Mouse (Mus musculus): Measurements from ENCODE around the gene Sephs2. TPM values are rescaled to one million over a fixed set of nuclear protein-coding genes. Genes with fewer than 3 reads are reported as not detected.

Sephs2 gene
- polyA plus RNA-seq, 1 experiment from 2014 or later = 104 TPM

DNA sequence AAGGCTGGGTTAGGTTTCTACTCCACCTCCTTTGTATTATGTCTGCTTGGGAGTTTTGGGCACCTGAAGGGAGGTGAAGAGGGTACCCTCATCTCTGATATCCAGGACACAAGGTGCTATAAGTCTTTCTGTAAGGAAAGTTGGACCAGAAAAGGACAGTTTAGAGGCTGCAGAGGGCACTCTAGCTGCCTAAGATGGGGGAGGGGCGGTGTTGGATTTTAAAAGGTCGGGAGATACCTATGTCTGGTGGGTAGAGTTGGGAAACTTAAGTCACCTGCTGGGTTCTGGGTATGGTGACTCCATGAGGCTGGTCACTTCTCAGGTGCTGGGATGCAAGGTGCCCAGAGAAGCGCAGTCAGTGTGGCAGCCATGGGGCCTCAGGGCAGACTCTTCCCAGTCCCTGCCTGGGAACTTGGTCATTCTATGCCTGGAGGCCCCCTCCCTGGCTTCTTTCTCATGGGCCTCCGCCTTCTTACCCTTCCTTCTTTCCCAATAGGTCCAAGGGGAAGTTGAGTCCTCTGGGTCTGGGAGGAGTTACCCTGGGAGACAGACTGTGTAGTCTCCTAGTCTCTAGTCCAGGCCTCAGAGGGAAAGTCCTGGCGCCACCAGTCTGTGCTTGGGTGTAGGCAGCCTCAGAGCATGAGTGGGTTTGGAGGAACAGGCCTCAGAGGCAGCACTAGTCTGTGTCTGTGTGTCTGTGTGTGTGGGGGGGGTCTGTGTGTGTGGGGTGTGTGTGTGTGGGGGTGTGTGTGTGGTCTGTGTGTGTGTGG is 23.1 kb upstream of the Sephs2 start:
- DNase-seq (ENCODE audit: low spot score) = no peak
- Histone ChIP-seq H3K9me3 (ENCODE audit: control insufficient read depth, low read length) (no peaks in the 10 kb centered on the region), H3K36me3 (ENCODE audit: control insufficient read depth, insufficient read depth, low read length) (no peaks in the 10 kb centered on the region), H3K9ac (ENCODE audit: low read length) (no peak overlapping the region), H3K4me1 (ENCODE audit: control insufficient read depth, insufficient read depth, low read length) (no peaks in the 10 kb centered on the region), H3K4me3 (ENCODE audit: low read depth, low read length) (no peak overlapping the region), H3K27ac (replicated peaks; ENCODE audit: low read depth, low read length) (no peak overlapping the region), H3K27me3 (ENCODE audit: control insufficient read depth, insufficient read depth, low read length) (no peaks in the 10 kb centered on the region), H3K4me2 (ENCODE audit: low read depth, severe bottlenecking) (no peak overlapping the region)
- WGBS = 79% methylated on average over 5 of the region's 5 CpGs
- no peak for ATAC-seq (ENCODE audit: insufficient number of reproducible peaks, low FRiP score, low TSS enrichment, low read depth)

DNA sequence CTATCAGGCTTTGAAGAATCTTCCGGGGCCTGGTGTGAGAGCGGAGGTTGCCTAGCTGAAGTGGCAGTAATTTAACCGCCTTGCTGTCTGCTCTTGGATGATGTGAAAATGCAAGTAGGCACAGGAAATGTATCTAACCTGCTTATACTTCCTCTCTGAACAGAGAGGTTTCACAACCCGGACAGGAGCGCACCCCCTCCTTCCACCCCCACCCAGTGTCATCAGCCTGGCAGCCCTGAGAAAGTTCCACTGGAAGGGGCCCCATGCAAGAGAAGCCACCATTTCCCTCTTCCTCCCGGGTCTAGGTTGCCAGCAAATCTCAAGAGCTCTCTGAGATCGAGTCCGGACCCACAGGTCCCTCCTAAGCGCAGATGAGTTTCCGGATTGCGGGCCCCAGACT is 22.2 kb upstream of the Sephs2 start, which contains the start of gene Itgal:
Itgal (plus strand) TSS at position 163 of the 400 bp plus-strand sequence.
- Histone ChIP-seq H3K4me3 (ENCODE audit: low read depth, low read length) (no peak within 1 kb of the TSS), H3K4me2 (ENCODE audit: low read depth, severe bottlenecking) (no peak within 1 kb of the TSS), H3K36me3 (ENCODE audit: control insufficient read depth, insufficient read depth, low read length) (no peaks in the 10 kb centered on the region), H3K27me3 (ENCODE audit: control insufficient read depth, insufficient read depth, low read length) (no peaks in the 10 kb centered on the region), H3K4me1 (ENCODE audit: control insufficient read depth, insufficient read depth, low read length) (no peaks in the 10 kb centered on the region), H3K9me3 (ENCODE audit: control insufficient read depth, low read length) (no peaks in the 10 kb centered on the region), H3K27ac (replicated peaks; ENCODE audit: low read depth, low read length) (no peak within 1 kb of the TSS), H3K9ac (ENCODE audit: low read length) (no peak within 1 kb of the TSS)
- 84% methylated on average over 11 of the region's 11 CpGs for WGBS
- no peak for DNase-seq (ENCODE audit: low spot score)
- ATAC-seq (ENCODE audit: insufficient number of reproducible peaks, low FRiP score, low TSS enrichment, low read depth) = no peak

DNA sequence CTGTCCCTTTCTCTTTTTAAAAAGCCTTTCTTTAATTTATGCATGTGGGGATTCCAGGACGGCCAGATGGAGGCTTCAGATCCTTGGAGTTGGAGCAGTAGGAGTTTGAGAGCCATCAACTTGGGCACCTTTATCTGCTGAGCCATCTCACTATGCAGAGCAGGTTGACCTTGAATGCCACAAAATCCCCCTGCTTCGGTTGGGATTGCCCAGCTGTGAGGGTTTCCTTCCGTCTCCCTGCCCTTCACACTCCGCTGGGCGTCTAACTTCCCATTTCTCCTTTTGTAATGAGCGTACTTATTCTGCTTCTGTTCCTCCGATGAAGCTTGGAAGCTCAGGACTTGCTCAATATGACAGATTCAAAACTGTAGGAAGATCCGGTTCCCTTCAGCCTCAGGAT is 16.3 kb upstream of the Sephs2 start:
- Histone ChIP-seq H3K27me3 (ENCODE audit: control insufficient read depth, insufficient read depth, low read length) (no peaks in the 10 kb centered on the region), H3K9me3 (ENCODE audit: control insufficient read depth, low read length) (peaks cover 6% of the 10 kb centered on the region; the same call in 1 of the 2 replicates), H3K9ac (ENCODE audit: low read length) (no peak overlapping the region), H3K27ac (replicated peaks; ENCODE audit: low read depth, low read length) (no peak overlapping the region), H3K4me2 (ENCODE audit: low read depth, severe bottlenecking) (no peak overlapping the region), H3K4me3 (ENCODE audit: low read depth, low read length) (no peak overlapping the region), H3K36me3 (ENCODE audit: control insufficient read depth, insufficient read depth, low read length) (no peaks in the 10 kb centered on the region), H3K4me1 (ENCODE audit: control insufficient read depth, insufficient read depth, low read length) (no peaks in the 10 kb centered on the region)
- DNase-seq (ENCODE audit: low spot score) = no peak
- 75% methylated on average over 8 of the region's 8 CpGs for WGBS
- ATAC-seq (ENCODE audit: insufficient number of reproducible peaks, low FRiP score, low TSS enrichment, low read depth) = no peak

- Histone ChIP-seq H3K9ac (ENCODE audit: low read length) (no peak overlapping the region), H3K27me3 (ENCODE audit: control insufficient read depth, insufficient read depth, low read length) (no peaks in the 10 kb centered on the region), H3K9me3 (ENCODE audit: control insufficient read depth, low read length) (peaks cover 6% of the 10 kb centered on the region; the same call in 1 of the 2 replicates), H3K27ac (replicated peaks; ENCODE audit: low read depth, low read length) (no peak overlapping the region), H3K4me3 (ENCODE audit: low read depth, low read length) (no peak overlapping the region), H3K4me1 (ENCODE audit: control insufficient read depth, insufficient read depth, low read length) (no peaks in the 10 kb centered on the region), H3K4me2 (ENCODE audit: low read depth, severe bottlenecking) (no peak overlapping the region), H3K36me3 (ENCODE audit: control insufficient read depth, insufficient read depth, low read length) (no peaks in the 10 kb centered on the region)
- 87% methylated on average over 2 of the region's 2 CpGs for WGBS
- no peak for ATAC-seq (ENCODE audit: insufficient number of reproducible peaks, low FRiP score, low TSS enrichment, low read depth)
- no peak for DNase-seq (ENCODE audit: low spot score)
Measured at GRCm38 (mm10) chr7:127289306-127289705, 15.5 kb upstream of the Sephs2 start.

GRCm38 (mm10) chr7:127287940-127288339 is 14.1 kb upstream of the Sephs2 start:
- Histone ChIP-seq H3K9ac (ENCODE audit: low read length) (no peak overlapping the region), H3K27ac (replicated peaks; ENCODE audit: low read depth, low read length) (no peak overlapping the region), H3K4me2 (ENCODE audit: low read depth, severe bottlenecking) (no peak overlapping the region), H3K27me3 (ENCODE audit: control insufficient read depth, insufficient read depth, low read length) (no peaks in the 10 kb centered on the region), H3K4me1 (ENCODE audit: control insufficient read depth, insufficient read depth, low read length) (no peaks in the 10 kb centered on the region), H3K9me3 (ENCODE audit: control insufficient read depth, low read length) (peaks cover 6% of the 10 kb centered on the region; the same call in 1 of the 2 replicates), H3K4me3 (ENCODE audit: low read depth, low read length) (no peak overlapping the region), H3K36me3 (ENCODE audit: control insufficient read depth, insufficient read depth, low read length) (no peaks in the 10 kb centered on the region)
- ATAC-seq (ENCODE audit: insufficient number of reproducible peaks, low FRiP score, low TSS enrichment, low read depth) (no peak), DNase-seq (ENCODE audit: low spot score) (no peak)
- 80% methylated on average over 1 of the region's 1 CpGs for WGBS

GRCm38 (mm10) chr7:127285154-127285553 is 11.3 kb upstream of the Sephs2 start:
- no peak for ATAC-seq (ENCODE audit: insufficient number of reproducible peaks, low FRiP score, low TSS enrichment, low read depth)
- WGBS = 81% methylated on average over 5 of the region's 10 CpGs
- no peaks in the 10 kb centered on the region for H3K4me1 ChIP-seq (ENCODE audit: control insufficient read depth, insufficient read depth, low read length)
- no peak overlapping the region for H3K9ac ChIP-seq (ENCODE audit: low read length)
- no peaks in the 10 kb centered on the region for H3K36me3 ChIP-seq (ENCODE audit: control insufficient read depth, insufficient read depth, low read length)
- no peak overlapping the region for H3K27ac ChIP-seq (replicated peaks; ENCODE audit: low read depth, low read length)
- DNase-seq (ENCODE audit: low spot score) = no peak
- no peak overlapping the region for H3K4me3 ChIP-seq (ENCODE audit: low read depth, low read length)
- no peak overlapping the region for H3K4me2 ChIP-seq (ENCODE audit: low read depth, severe bottlenecking)
- no peaks in the 10 kb centered on the region for H3K27me3 ChIP-seq (ENCODE audit: control insufficient read depth, insufficient read depth, low read length)
- peaks cover 6% of the 10 kb centered on the region; the same call in 1 of the 2 replicates for H3K9me3 ChIP-seq (ENCODE audit: control insufficient read depth, low read length)

GRCm38 (mm10) chr7:127282190-127282589 is 8.3 kb upstream of the Sephs2 start:
- H3K9ac ChIP-seq (ENCODE audit: low read length) = no peak overlapping the region
- no peak overlapping the region for H3K27ac ChIP-seq (replicated peaks; ENCODE audit: low read depth, low read length)
- no peaks in the 10 kb centered on the region; the same call in 1 of the 2 replicates for H3K9me3 ChIP-seq (ENCODE audit: control insufficient read depth, low read length)
- no peaks in the 10 kb centered on the region for H3K36me3 ChIP-seq (ENCODE audit: control insufficient read depth, insufficient read depth, low read length)
- H3K4me1 ChIP-seq (ENCODE audit: control insufficient read depth, insufficient read depth, low read length) = no peaks in the 10 kb centered on the region
- WGBS = 86% methylated on average over 2 of the region's 2 CpGs
- H3K4me3 ChIP-seq (ENCODE audit: low read depth, low read length) = no peak overlapping the region
- no peaks in the 10 kb centered on the region for H3K27me3 ChIP-seq (ENCODE audit: control insufficient read depth, insufficient read depth, low read length)
- no peak for ATAC-seq (ENCODE audit: insufficient number of reproducible peaks, low FRiP score, low TSS enrichment, low read depth)
- no peak for DNase-seq (ENCODE audit: low spot score)
- no peak overlapping the region for H3K4me2 ChIP-seq (ENCODE audit: low read depth, severe bottlenecking)

DNA sequence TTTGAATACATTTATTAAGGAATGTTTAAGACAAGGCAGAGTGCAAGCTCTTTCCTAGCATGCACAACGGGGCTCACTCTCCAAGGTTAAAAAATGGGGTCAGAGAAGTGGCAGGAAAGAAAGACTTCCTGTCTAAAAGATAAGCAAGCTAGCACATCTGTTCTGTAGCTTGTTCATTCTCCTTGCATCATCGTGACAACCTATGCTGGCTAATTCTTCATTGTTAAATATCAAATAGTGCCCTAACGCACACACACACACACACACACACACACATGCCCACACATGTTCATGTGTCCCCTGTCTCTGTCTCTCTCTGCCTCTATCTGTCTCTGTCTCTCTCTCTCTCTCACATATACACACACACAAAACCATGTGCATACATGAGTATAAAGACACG is 7.3 kb upstream of the Sephs2 start:
- Histone ChIP-seq H3K4me2 (ENCODE audit: low read depth, severe bottlenecking) (no peak overlapping the region), H3K27ac (replicated peaks; ENCODE audit: low read depth, low read length) (no peak overlapping the region), H3K4me3 (ENCODE audit: low read depth, low read length) (no peak overlapping the region), H3K27me3 (ENCODE audit: control insufficient read depth, insufficient read depth, low read length) (no peaks in the 10 kb centered on the region), H3K4me1 (ENCODE audit: control insufficient read depth, insufficient read depth, low read length) (no peaks in the 10 kb centered on the region), H3K36me3 (ENCODE audit: control insufficient read depth, insufficient read depth, low read length) (no peaks in the 10 kb centered on the region), H3K9me3 (ENCODE audit: control insufficient read depth, low read length) (no peaks in the 10 kb centered on the region), H3K9ac (ENCODE audit: low read length) (no peak overlapping the region)
- no peak for ATAC-seq (ENCODE audit: insufficient number of reproducible peaks, low FRiP score, low TSS enrichment, low read depth)
- WGBS = 80% methylated on average over 4 of the region's 4 CpGs
- no peak for DNase-seq (ENCODE audit: low spot score)

DNA sequence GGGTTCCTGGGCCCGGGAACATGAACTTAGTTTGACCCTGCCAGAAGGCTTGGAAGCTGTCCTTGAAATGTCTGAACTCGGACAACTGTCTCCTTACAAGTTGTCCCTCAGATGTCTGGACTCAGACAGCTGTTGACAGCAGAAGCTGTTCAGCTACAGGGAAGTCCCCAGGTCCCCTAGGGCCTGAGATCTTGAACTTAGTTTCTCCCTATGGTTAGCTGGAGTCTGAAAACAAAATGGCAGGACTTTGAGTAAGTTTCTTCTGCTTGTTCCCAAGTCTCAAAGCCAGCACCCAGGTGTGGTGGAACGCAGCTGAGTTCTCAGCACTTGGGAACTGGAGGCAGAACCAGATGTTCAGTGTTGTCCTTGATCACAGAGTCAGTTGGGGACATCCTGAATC is 6.2 kb upstream of the Sephs2 start:
- H3K9me3 ChIP-seq (ENCODE audit: control insufficient read depth, low read length) = no peaks in the 10 kb centered on the region
- H3K4me2 ChIP-seq (ENCODE audit: low read depth, severe bottlenecking) = no peak overlapping the region
- no peak overlapping the region for H3K27ac ChIP-seq (replicated peaks; ENCODE audit: low read depth, low read length)
- H3K9ac ChIP-seq (ENCODE audit: low read length) = no peak overlapping the region
- H3K4me3 ChIP-seq (ENCODE audit: low read depth, low read length) = no peak overlapping the region
- 67% methylated on average over 3 of the region's 3 CpGs for WGBS
- H3K4me1 ChIP-seq (ENCODE audit: control insufficient read depth, insufficient read depth, low read length) = no peaks in the 10 kb centered on the region
- H3K36me3 ChIP-seq (ENCODE audit: control insufficient read depth, insufficient read depth, low read length) = no peaks in the 10 kb centered on the region
- DNase-seq (ENCODE audit: low spot score) (no peak), ATAC-seq (ENCODE audit: insufficient number of reproducible peaks, low FRiP score, low TSS enrichment, low read depth) (no peak)
- no peaks in the 10 kb centered on the region for H3K27me3 ChIP-seq (ENCODE audit: control insufficient read depth, insufficient read depth, low read length)

Measured in limb, embryonic 11.5 days (tissue).